Mouse (Mus musculus): ENCODE measurements around the gene Noxa1. TPM values are rescaled to one million over a fixed set of nuclear protein-coding genes. Genes with fewer than 3 reads are reported as not detected.
A peak's percentile ranks its signal among the peaks of the same experiment; 100 is the strongest.

Gene Noxa1
- polyA plus RNA-seq (2015; fragmentation: Nextera tagmentation; extraction: Ambion mirVana) = not detected in 2 replicates

DNA sequence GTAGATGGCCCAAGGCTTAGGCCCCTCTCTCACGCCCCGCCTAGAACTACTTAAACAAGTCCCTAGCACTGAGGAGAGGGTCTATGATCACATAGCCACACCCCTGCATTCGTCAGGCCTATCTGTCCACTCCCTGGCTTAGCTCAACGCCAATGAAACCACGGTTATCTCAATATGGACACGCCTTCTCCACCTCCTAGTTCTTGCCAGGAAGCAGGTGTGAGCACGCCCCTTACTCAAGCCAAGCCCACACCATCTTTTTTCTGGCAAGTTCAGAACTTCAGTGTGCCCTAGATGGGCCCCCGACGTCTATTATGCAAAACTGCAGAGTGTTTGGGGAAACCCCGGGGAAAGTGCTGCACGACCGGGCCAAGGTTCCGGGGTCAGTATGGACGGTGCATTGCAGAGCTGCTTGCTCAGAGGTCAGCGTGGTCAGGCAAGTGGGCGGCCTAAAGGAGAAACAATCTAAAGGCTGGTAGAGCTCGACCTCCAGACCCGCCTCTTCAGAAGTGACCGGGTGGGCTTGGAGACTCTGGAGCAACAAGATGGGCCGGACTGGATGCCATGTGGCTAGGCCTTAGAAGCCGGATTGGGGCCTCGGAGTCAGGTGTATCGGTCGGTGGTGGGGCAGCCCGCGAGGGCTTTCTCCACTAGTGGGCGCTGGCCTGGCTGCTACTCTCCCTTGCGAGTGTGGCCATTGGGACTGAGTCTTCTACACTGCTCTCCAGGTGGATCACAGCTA is at the start of gene Noxa1:
Gene Noxa1 (minus strand): TSS at position 41 of the 742 bp plus-strand sequence.
- Histone ChIP-seq H3K4me1 (ENCODE audit: control insufficient read depth, insufficient read depth, low read depth, low read length) (no peaks in the 10 kb centered on the region), H3K27me3 (replicated peaks; ENCODE audit: control insufficient read depth, insufficient read depth, low read length) (no peaks in the 10 kb centered on the region), H3K4me2 (ENCODE audit: low read length) (no peak within 1 kb of the TSS), H3K36me3 (ENCODE audit: control insufficient read depth, insufficient read depth, low read length) (no peaks in the 10 kb centered on the region), H3K9ac (ENCODE audit: low read depth, low read length) (no peak within 1 kb of the TSS), H3K4me3 (ENCODE audit: low read length) (no peak within 1 kb of the TSS), H3K9me3 (ENCODE audit: control insufficient read depth, low read length) (no peaks in the 10 kb centered on the region), H3K27ac (ENCODE audit: low read depth, low read length) (no peak within 1 kb of the TSS)
- WGBS = 52% methylated on average over 28 of the region's 28 CpGs
- ATAC-seq = no peak

DNA sequence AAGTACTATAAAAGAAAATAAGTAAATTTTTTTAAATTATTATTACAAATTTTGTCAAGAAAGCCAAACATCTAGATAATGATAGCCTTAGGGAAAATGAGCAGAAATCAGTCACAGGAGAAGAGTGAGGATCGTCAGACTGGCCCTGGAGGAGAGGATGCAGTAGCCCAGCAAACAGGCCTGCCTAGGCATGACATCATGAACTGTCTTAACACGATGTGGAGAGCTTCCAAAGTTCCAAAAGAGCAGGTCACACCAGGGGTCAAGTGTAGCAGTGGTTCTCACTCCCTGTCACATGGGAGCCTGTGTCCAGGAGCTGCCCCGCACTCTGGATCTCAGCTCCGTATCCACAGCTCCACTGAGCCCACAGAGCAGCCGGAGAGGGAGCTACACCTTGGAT is 47.0 kb upstream of the Noxa1 start:
- H3K36me3 ChIP-seq (ENCODE audit: control insufficient read depth, insufficient read depth, low read length) = no peaks in the 10 kb centered on the region
- no peak overlapping the region for H3K4me3 ChIP-seq (ENCODE audit: low read length)
- no peak overlapping the region for H3K4me2 ChIP-seq (ENCODE audit: low read length)
- H3K27ac ChIP-seq (ENCODE audit: low read depth, low read length) = no peak overlapping the region
- 86% methylated on average over 5 of the region's 5 CpGs for whole genome bisulfite sequencing
- no peaks in the 10 kb centered on the region for H3K9me3 ChIP-seq (ENCODE audit: control insufficient read depth, low read length)
- no peak overlapping the region for H3K9ac ChIP-seq (ENCODE audit: low read depth, low read length)
- ATAC-seq = no peak
- H3K4me1 ChIP-seq (ENCODE audit: control insufficient read depth, insufficient read depth, low read depth, low read length) = no peaks in the 10 kb centered on the region
- H3K27me3 ChIP-seq (replicated peaks; ENCODE audit: control insufficient read depth, insufficient read depth, low read length) = no peaks in the 10 kb centered on the region

DNA sequence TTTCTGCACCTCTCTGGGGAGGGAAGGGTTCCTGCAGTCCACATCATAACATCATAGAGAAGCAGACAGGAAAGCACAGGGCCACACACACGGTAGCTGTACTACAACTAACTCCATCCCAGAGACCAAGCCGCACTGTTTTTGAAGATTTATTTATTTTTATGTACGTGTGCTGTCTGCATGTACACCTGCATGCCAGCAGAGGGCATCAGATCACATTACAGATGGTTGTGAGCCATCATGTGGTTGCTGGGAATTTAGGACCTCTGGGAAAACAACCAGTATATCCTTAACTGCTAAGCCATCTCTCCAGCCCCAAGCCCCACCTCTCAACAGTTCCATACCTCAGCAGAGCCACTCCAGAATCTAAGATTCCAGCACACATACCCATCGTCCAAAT is 46.2 kb upstream of the Noxa1 start:
- WGBS = 64% methylated on average over 4 of the region's 4 CpGs
- Histone ChIP-seq H3K36me3 (ENCODE audit: control insufficient read depth, insufficient read depth, low read length) (no peaks in the 10 kb centered on the region), H3K4me2 (ENCODE audit: low read length) (no peak overlapping the region), H3K27me3 (replicated peaks; ENCODE audit: control insufficient read depth, insufficient read depth, low read length) (no peaks in the 10 kb centered on the region), H3K4me1 (ENCODE audit: control insufficient read depth, insufficient read depth, low read depth, low read length) (no peaks in the 10 kb centered on the region), H3K9me3 (ENCODE audit: control insufficient read depth, low read length) (no peaks in the 10 kb centered on the region), H3K9ac (ENCODE audit: low read depth, low read length) (no peak overlapping the region), H3K4me3 (ENCODE audit: low read length) (no peak overlapping the region), H3K27ac (ENCODE audit: low read depth, low read length) (no peak overlapping the region)
- no peak for ATAC-seq

DNA sequence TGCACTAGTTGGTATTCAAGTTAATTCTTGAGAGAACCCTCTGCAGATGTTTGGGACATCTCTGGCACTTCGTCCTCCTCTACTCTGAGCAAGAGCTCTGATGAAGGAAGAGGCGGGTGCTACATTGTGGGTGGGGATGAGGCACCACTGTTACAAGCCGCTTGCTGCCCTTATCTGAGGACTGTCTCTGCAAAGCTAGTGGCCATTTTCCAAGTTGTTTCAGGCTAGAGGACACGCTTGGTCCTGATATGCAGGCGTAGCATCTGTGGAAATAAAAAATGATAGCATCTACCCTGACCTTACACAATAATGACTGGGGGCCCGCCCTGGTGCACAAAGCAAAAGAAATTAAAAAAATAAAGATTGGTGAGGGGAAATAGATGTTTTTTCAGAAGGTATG is 42.9 kb upstream of the Noxa1 start:
- Histone ChIP-seq H3K27me3 (replicated peaks; ENCODE audit: control insufficient read depth, insufficient read depth, low read length) (no peaks in the 10 kb centered on the region), H3K9me3 (ENCODE audit: control insufficient read depth, low read length) (no peaks in the 10 kb centered on the region), H3K9ac (ENCODE audit: low read depth, low read length) (no peak overlapping the region), H3K27ac (ENCODE audit: low read depth, low read length) (no peak overlapping the region), H3K4me2 (ENCODE audit: low read length) (no peak overlapping the region), H3K36me3 (ENCODE audit: control insufficient read depth, insufficient read depth, low read length) (no peaks in the 10 kb centered on the region), H3K4me3 (ENCODE audit: low read length) (no peak overlapping the region), H3K4me1 (ENCODE audit: control insufficient read depth, insufficient read depth, low read depth, low read length) (no peaks in the 10 kb centered on the region)
- 86% methylated on average over 6 of the region's 6 CpGs for WGBS
- ATAC-seq = no peak

DNA sequence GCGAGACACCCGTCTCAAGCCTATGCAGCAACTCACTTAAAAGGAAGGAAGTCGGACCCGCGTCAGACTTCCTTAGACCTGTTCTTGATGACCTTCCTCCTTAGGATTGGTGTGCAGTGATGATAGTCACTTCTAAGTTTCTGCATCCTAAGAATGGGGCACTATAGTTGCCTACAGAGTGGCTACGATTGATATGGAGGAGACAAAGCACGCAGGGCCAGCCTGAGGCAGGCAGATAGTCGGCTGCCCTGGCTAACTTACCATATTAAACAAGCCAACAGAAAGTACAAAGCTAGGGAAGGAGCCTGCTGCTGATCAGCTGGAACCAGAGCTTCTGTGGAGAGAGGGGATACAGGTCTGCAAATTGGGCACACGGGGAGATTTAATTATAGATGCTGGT is 36.7 kb upstream of the Noxa1 start:
- H3K36me3 ChIP-seq (ENCODE audit: control insufficient read depth, insufficient read depth, low read length) = no peaks in the 10 kb centered on the region
- no peak overlapping the region for H3K9ac ChIP-seq (ENCODE audit: low read depth, low read length)
- no peaks in the 10 kb centered on the region for H3K27me3 ChIP-seq (replicated peaks; ENCODE audit: control insufficient read depth, insufficient read depth, low read length)
- peaks cover 10% of the 10 kb centered on the region for H3K4me1 ChIP-seq (ENCODE audit: control insufficient read depth, insufficient read depth, low read depth, low read length)
- no peaks in the 10 kb centered on the region for H3K9me3 ChIP-seq (ENCODE audit: control insufficient read depth, low read length)
- ATAC-seq = no peak
- no peak overlapping the region for H3K4me2 ChIP-seq (ENCODE audit: low read length)
- no peak overlapping the region for H3K4me3 ChIP-seq (ENCODE audit: low read length)
- 77% methylated on average over 9 of the region's 9 CpGs for WGBS
- no peak overlapping the region for H3K27ac ChIP-seq (ENCODE audit: low read depth, low read length)

DNA sequence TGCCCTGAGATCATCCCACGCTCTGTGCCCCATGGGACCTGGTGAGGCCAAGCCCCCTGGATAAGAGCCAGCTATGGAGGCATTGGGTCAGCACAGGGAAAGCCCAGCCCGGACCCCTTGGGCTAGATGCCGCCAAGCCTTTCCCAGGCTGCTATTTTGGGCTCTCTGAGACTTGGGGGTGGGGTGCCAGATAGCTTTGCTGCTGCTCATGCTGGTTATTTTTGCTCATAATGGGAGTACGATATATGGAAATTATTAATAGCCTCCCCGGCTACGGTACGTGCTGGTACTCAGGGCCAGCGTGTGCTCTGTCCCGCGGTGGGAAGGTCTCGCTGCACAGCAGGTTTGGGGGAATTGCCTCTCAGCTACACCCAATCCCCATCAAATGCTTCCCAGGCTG is 33.1 kb upstream of the Noxa1 start:
- Histone ChIP-seq H3K9ac (ENCODE audit: low read depth, low read length) (peak overlapping the region; percentile 35; the same call in 1 of the 2 replicates), H3K4me3 (ENCODE audit: low read length) (no peak overlapping the region), H3K4me2 (ENCODE audit: low read length) (no peak overlapping the region), H3K27me3 (replicated peaks; ENCODE audit: control insufficient read depth, insufficient read depth, low read length) (no peaks in the 10 kb centered on the region), H3K9me3 (ENCODE audit: control insufficient read depth, low read length) (no peaks in the 10 kb centered on the region), H3K27ac (ENCODE audit: low read depth, low read length) (peak overlapping the region; percentile 16; the same call in 1 of the 2 replicates), H3K36me3 (ENCODE audit: control insufficient read depth, insufficient read depth, low read length) (no peaks in the 10 kb centered on the region), H3K4me1 (ENCODE audit: control insufficient read depth, insufficient read depth, low read depth, low read length) (peaks cover 13% of the 10 kb centered on the region)
- ATAC-seq = no peak
- WGBS = 53% methylated on average over 11 of the region's 11 CpGs

DNA sequence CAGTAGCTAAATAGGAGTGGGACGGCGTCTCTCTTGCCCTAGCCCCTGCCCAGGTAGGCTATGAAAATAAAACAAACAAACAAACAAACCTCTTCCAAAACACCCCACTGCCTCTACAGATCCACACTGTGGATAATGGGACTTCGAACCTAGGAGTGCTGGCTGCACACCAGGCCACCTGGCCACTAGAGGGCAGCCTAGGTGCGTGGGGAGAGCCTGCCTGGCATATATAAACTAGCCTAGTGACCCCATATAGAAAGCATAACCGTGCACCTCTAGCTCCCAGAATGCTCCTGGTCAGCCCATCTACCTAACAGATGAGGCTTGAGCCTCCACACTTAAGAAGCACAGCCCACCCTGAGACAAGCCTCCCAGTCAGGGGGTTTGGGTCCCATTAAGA is 32.3 kb upstream of the Noxa1 start:
- H3K36me3 ChIP-seq (ENCODE audit: control insufficient read depth, insufficient read depth, low read length) = no peaks in the 10 kb centered on the region
- H3K4me3 ChIP-seq (ENCODE audit: low read length) = no peak overlapping the region
- H3K4me2 ChIP-seq (ENCODE audit: low read length) = no peak overlapping the region
- no peaks in the 10 kb centered on the region for H3K9me3 ChIP-seq (ENCODE audit: control insufficient read depth, low read length)
- peak overlapping the region; percentile 62 for H3K27ac ChIP-seq (ENCODE audit: low read depth, low read length)
- H3K9ac ChIP-seq (ENCODE audit: low read depth, low read length) = no peak overlapping the region
- peaks cover 13% of the 10 kb centered on the region for H3K4me1 ChIP-seq (ENCODE audit: control insufficient read depth, insufficient read depth, low read depth, low read length)
- no peak for ATAC-seq
- H3K27me3 ChIP-seq (replicated peaks; ENCODE audit: control insufficient read depth, insufficient read depth, low read length) = no peaks in the 10 kb centered on the region
- WGBS = 39% methylated on average over 5 of the region's 5 CpGs

DNA sequence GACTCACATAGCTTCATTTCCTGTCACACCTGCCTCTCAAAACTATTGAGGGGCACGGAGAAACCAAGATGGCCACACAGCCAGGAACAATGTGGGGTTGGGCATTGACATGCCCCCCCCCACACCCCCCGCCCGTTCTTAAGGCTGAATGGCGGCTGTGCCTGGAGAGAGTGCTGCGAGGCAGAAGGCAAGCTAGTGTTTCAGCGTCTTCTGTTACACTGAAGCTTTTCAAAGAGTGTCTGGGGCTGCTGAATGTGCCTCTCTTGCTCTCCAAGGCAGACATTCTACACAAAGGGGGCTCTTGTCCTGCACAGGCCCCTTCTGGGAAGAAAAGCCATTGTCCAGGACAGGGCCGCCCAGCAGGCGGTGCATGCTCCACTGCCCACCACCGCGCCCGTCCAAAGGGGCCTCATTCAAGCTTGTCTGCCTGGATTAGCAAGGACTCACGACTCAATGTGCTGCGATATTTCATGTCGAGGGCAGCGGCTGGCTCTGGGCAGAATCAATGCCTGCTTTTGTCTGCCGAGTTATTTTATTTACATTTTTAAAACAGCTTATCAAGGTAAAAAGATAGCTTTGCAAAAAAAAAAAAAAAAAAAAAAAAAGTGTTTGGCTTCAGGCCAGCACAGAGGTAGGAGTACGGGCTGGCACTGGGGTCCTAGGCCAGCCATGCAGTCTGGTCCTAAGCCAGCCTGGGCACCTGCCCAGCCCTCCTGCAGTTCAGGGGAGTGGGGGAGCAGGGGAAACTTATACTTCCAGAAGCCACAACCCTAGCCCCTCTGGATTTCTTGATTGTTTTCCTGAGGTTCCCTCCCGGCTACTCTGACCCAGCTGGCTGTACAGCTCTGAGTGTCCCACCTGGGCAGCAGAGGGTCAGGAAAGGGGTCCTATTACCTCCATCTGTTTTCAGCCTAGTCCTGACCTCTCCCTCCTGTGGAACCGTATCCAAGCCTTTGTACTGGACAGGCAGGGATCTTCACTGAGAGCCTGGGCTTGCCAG is 31.4 kb upstream of the Noxa1 start:
- Histone ChIP-seq H3K4me1 (ENCODE audit: control insufficient read depth, insufficient read depth, low read depth, low read length) (peaks cover 13% of the 10 kb centered on the region), H3K27ac (ENCODE audit: low read depth, low read length) (peak overlapping the region; percentile 62), H3K4me2 (ENCODE audit: low read length) (peak overlapping the region; percentile 25; the same call in 1 of the 2 replicates), H3K4me3 (ENCODE audit: low read length) (no peak overlapping the region), H3K27me3 (replicated peaks; ENCODE audit: control insufficient read depth, insufficient read depth, low read length) (no peaks in the 10 kb centered on the region), H3K9ac (ENCODE audit: low read depth, low read length) (peak overlapping the region; percentile 29; the same call in 1 of the 2 replicates), H3K36me3 (ENCODE audit: control insufficient read depth, insufficient read depth, low read length) (no peaks in the 10 kb centered on the region), H3K9me3 (ENCODE audit: control insufficient read depth, low read length) (no peaks in the 10 kb centered on the region)
- 10% methylated on average over 19 of the region's 19 CpGs for WGBS
- peak; percentile 94 for ATAC-seq

DNA sequence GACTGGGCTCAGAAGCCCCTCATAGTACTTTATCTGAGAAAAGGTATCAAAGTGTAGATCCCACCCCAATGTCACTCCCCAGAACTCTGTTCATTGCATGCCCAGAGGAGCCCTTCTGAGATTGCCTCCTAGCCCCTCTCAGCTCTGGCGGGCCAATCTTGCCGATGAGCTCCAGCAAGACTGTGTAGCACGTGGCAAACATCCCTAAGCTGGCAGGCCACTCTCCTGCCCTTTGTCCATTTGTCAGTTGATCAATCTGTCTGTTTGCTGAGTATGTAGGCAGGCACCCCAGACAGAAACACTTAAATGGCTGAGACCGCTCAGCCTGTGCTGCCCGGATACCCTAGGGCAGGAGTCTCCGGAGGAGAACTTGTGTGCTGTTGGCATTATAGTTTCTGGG is 30.2 kb upstream of the Noxa1 start:
- H3K4me3 ChIP-seq (ENCODE audit: low read length) = no peak overlapping the region
- no peak overlapping the region for H3K4me2 ChIP-seq (ENCODE audit: low read length)
- H3K9ac ChIP-seq (ENCODE audit: low read depth, low read length) = no peak overlapping the region
- H3K36me3 ChIP-seq (ENCODE audit: control insufficient read depth, insufficient read depth, low read length) = no peaks in the 10 kb centered on the region
- no peaks in the 10 kb centered on the region for H3K27me3 ChIP-seq (replicated peaks; ENCODE audit: control insufficient read depth, insufficient read depth, low read length)
- 61% methylated on average over 6 of the region's 6 CpGs for WGBS
- H3K9me3 ChIP-seq (ENCODE audit: control insufficient read depth, low read length) = no peaks in the 10 kb centered on the region
- ATAC-seq = no peak
- peak overlapping the region; percentile 62 for H3K27ac ChIP-seq (ENCODE audit: low read depth, low read length)
- peaks cover 13% of the 10 kb centered on the region for H3K4me1 ChIP-seq (ENCODE audit: control insufficient read depth, insufficient read depth, low read depth, low read length)

Data from hindbrain, embryonic 16.5 days (tissue).